Mouse (Mus musculus) midbrain, embryonic 14.5 days (tissue): ENCODE measurements at regions not wholly inside any gene's neighbourhood (a gene's known extent, or its start where the extent isn't known, plus 50 kb on each side); places are given as distances from the start of the nearest gene placed in this dataset.
A peak's percentile ranks its signal among the peaks of the same experiment; 100 is the strongest.

Source experiments
- ATAC-seq: fragments of 200-750 bp; cut with Nextera tagmentation; 2 replicates; pipeline ENCODE4 v1.8.0; 2017; ENCODE audit warnings: moderate number of reproducible peaks, moderate library complexity; ENCODE audit not compliant: low FRiP score, low TSS enrichment
- DNase-seq: peaks from one replicate; pipeline ENCODE4 v3.0.0-alpha.2; 2015
- H3K27ac ChIP-seq: fragments of 300-500 bp; sonication (generic); replicated peaks from 2 replicates; pipeline ENCODE4 v1.5.1; 2014; ENCODE audit warnings: mild to moderate bottlenecking, low read depth, low read length, moderate library complexity
- H3K27me3 ChIP-seq: fragments of 300-500 bp; sonication (generic); 2 replicates; pipeline ENCODE4 v1.6.1; 2014; ENCODE audit warnings: low read length, control low read depth, mixed read lengths; ENCODE audit not compliant: control insufficient read depth, insufficient read depth
- H3K36me3 ChIP-seq: fragments of 300-500 bp; sonication (generic); 2 replicates; pipeline ENCODE4 v1.6.1; 2014; ENCODE audit warnings: low read length, control low read depth; ENCODE audit not compliant: control insufficient read depth, insufficient read depth
- H3K4me1 ChIP-seq: fragments of 300-500 bp; sonication (generic); 2 replicates; pipeline ENCODE4 v1.6.1; 2014; ENCODE audit warnings: mild to moderate bottlenecking, antibody characterized with exemption, low read length, control low read depth; ENCODE audit not compliant: control insufficient read depth, insufficient read depth
- H3K4me2 ChIP-seq: fragments of 300-500 bp; sonication (generic); 2 replicates; pipeline ENCODE4 v1.6.1; 2014; ENCODE audit warnings: mild to moderate bottlenecking, low read length, moderate library complexity
- H3K4me3 ChIP-seq: fragments of 300-500 bp; sonication (generic); replicated peaks from 2 replicates; pipeline ENCODE4 v1.5.1; 2014; ENCODE audit warnings: low read depth, low read length
- H3K9ac ChIP-seq: fragments of 300-500 bp; sonication (generic); replicated peaks from 2 replicates; pipeline ENCODE4 v1.6.1; 2014; ENCODE audit warnings: mild to moderate bottlenecking, low read length, moderate library complexity
- H3K9me3 ChIP-seq: fragments of 300-500 bp; sonication (generic); 2 replicates; pipeline ENCODE4 v1.6.1; 2016; ENCODE audit warnings: low read length, control low read depth, mixed read lengths; ENCODE audit not compliant: control insufficient read depth
- WGBS: fragments of 180-500 bp; shearing (Covaris S2); extraction: QIAGEN DNeasy Blood & Tissue Kit; methylation state at CpG from one replicate; pipeline ENCODE4 v1.1.7; 2014; 5-methylcytosine and 5-hydroxymethylcytosine counted together

DNA sequence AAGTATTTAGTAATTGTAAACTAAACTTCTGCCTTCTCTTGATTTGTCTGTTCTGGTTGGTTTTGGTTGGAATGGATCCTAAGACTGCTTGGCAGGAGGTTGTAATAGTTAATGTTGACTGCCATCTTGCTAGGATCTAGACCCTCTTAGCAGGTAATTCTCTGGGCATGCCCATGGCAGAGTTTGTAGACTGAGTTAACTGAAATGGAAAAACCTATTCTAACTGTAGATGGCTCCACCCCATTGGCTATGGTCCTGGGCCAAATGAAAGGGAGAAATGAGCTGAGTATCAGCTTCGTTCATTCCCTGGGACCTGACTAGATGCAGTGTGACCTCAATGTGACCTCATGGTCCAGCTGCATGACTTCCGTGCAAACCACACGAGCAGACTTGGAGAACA, 207.7 kb downstream of the Slc30a10 start:
- H3K4me3 ChIP-seq: no peak overlapping the region
- H3K27ac ChIP-seq: no peak overlapping the region
- WGBS: 84% methylated on average over 3 of the region's 3 CpGs
- H3K9me3 ChIP-seq: no peaks in the 10 kb centered on the region
- no peaks in the 10 kb centered on the region for H3K36me3 ChIP-seq
- H3K27me3 ChIP-seq: no peaks in the 10 kb centered on the region
- DNase-seq (no peak), ATAC-seq (no peak)
- no peaks in the 10 kb centered on the region for H3K4me1 ChIP-seq
- H3K9ac ChIP-seq: no peak overlapping the region
- no peak overlapping the region for H3K4me2 ChIP-seq

DNA sequence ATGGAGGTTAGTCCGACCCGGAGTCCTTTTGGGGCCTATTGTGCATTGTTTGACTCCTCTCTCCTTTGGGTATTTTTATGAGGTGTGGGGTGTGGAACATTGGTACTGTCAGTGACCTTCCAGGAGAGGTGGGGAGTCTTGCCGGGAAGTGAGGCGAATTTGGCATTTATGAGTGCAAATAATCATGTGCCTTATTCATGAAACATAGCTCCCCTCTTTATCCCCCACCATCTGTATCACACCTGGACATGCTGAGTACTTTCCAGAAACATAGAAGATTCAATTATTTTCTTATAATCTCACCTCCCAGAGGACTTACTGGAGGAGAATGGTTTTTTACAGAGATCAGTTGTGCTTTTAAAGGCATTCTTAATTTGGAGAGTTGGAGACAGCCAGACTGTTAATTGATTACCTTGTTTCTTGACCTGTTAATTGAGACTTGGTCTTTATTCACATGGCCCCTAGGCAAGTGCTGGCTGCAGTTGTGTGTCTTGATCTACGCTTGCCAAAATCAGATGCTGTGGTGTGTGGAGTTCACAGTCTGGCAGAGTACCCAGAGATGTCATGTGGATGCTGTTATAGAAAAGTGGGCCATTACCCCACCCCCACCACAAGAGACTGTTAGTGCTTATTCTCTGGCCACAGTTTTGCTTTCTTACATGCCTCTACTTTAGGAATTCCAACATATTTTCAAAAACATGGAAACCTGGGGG, 215.5 kb downstream of the Slc30a10 start:
- no peak overlapping the region for H3K4me3 ChIP-seq

DNA sequence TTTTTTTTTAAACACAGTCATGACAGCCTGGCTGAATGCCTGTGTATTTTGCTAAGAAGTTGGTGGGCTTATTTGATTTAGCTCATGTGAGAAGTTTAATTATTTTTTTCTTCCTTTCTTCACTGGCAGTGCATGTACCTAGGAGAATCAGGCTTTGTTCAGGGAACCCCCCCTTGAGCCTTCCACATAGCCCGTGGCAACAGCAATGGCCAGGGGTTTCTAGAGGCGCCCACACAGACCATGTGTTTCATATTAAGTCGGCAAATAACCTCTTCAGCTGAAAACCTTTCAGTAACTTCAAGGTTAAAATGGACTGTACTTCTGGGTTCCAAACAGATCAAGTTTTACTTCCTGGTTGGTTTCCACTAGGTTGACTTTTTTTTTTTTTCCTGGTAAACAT, 218.3 kb downstream of the Slc30a10 start:
- Histone ChIP-seq H3K4me1 (peaks cover 3% of the 10 kb centered on the region; the same call in 1 of the 2 replicates), H3K27ac (no peak overlapping the region), H3K9ac (no peak overlapping the region), H3K9me3 (no peaks in the 10 kb centered on the region), H3K36me3 (no peaks in the 10 kb centered on the region), H3K4me2 (no peak overlapping the region), H3K4me3 (no peak overlapping the region), H3K27me3 (no peaks in the 10 kb centered on the region)
- 58% methylated on average over 3 of the region's 3 CpGs for WGBS
- ATAC-seq: no peak
- no peak for DNase-seq

More for the DNA sequence above, 215.5 kb downstream of the Slc30a10 start:
- H3K27ac ChIP-seq: no peak overlapping the region
- H3K9ac ChIP-seq: no peak overlapping the region
- DNase-seq (no peak), ATAC-seq (no peak)
- no peaks in the 10 kb centered on the region for H3K9me3 ChIP-seq
- H3K27me3 ChIP-seq: no peaks in the 10 kb centered on the region
- H3K4me1 ChIP-seq: peaks cover 3% of the 10 kb centered on the region; the same call in 1 of the 2 replicates
- WGBS: 86% methylated on average over 5 of the region's 5 CpGs
- no peaks in the 10 kb centered on the region for H3K36me3 ChIP-seq
- no peak overlapping the region for H3K4me2 ChIP-seq

DNA sequence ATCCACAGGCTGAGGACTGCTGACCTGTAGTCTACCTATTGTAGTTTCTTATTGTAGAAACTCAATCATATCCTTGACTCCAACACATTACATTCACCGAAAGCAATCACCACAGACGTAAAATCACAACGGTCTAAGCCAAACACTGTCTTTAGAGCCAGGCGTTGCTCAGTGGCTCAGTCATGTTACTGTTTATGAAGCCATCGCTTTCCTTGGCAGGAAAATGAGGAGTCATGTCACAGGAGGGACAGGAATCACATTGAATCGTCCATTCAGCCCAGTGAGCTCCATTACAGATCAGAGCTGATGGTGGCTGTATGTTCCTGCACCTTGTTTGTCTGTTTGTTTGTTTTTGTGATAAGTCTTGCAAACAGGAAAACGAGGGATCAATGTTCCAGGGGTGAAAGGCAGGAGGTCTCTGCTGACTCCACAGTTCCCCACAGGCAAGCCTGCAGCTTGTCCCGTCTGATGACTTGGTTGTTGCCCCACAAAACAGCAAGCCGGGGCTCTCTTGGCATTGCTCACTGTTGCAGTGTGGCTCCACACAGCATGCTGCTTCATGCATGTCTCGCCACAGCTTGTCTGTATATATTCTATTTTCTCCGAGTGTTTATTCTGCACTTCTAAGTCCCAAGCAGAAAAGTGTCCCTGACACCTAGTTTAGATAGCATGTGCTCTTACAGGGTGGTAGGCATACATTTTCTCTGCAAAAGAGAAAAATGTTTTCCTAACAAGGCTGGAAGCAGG, 221.2 kb downstream of the Slc30a10 start:
- H3K4me1 ChIP-seq: no peaks in the 10 kb centered on the region
- H3K27ac ChIP-seq: no peak overlapping the region
- no peak overlapping the region for H3K9ac ChIP-seq
- H3K36me3 ChIP-seq: no peaks in the 10 kb centered on the region
- WGBS: 90% methylated on average over 11 of the region's 11 CpGs
- ATAC-seq: no peak
- H3K4me2 ChIP-seq: no peak overlapping the region
- H3K27me3 ChIP-seq: no peaks in the 10 kb centered on the region
- no peak overlapping the region for H3K4me3 ChIP-seq
- no peak for DNase-seq
- no peaks in the 10 kb centered on the region for H3K9me3 ChIP-seq

DNA sequence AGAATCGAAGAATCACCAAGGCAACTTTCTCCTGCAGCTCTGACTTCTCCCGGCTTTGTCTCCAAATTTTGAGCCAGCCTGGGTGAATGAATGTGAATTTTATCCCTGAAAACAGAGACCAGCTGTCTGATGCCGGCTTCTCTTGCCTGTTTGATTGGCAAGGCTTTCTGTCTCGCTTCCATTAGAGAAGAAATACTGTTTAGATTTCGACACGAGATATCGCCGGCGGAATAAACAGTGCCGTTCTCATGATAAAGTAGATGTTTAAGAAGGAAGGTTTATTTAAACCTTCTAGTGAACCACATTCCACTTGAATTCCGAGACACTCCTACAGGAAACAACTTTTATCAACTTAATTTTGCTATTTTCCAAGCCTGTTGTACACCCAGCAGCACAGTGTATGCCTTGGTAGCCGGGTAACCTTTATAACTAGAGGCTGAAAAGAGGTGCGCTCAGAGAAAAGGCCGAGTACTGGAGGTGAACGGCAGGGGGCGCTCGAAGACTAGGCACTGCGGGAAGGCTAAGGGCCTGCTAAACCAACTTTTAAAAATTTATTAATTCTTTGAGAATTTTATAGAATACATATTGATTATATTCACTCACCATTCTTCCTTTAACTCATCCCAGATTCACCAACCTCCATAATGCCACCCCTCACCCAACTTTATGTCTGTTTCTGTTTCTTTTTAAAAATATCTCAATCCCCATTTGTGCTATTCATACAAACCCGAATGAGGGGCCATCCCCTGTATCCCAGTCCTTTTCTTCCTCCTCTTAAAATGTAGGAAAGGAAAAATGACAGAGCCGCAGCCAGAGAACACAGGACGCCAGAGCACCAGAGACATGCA, 227.2 kb downstream of the Slc30a10 start:
- WGBS: 36% methylated on average over 21 of the region's 21 CpGs

DNA sequence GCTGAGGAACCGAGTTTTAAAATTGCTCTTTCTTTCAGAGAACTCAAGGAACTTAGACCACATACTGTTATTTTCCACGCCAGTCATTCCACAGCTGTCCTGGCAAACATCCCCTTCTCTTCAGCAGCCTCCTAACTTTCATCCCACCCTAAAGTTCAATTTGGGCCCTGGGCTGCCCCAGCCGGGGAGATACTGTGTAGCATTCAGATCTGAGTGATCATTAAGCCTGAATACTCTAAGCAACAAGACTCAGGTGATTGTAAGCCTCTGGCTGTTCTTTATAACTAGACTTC, 227.8 kb downstream of the Slc30a10 start:
- no peaks in the 10 kb centered on the region for H3K27me3 ChIP-seq
- no peaks in the 10 kb centered on the region for H3K36me3 ChIP-seq
- 70% methylated on average over 3 of the region's 3 CpGs for WGBS
- no peak overlapping the region for H3K4me2 ChIP-seq
- no peak overlapping the region for H3K27ac ChIP-seq
- no peak for DNase-seq
- H3K4me1 ChIP-seq: no peaks in the 10 kb centered on the region
- no peak for ATAC-seq
- no peak overlapping the region for H3K4me3 ChIP-seq
- H3K9me3 ChIP-seq: no peaks in the 10 kb centered on the region
- H3K9ac ChIP-seq: no peak overlapping the region

More for the DNA sequence above, 227.2 kb downstream of the Slc30a10 start:
- Histone ChIP-seq H3K9ac (no peak overlapping the region), H3K4me1 (no peaks in the 10 kb centered on the region), H3K36me3 (no peaks in the 10 kb centered on the region), H3K4me2 (peak overlapping the region; percentile 20), H3K9me3 (no peaks in the 10 kb centered on the region), H3K27me3 (no peaks in the 10 kb centered on the region), H3K4me3 (no peak overlapping the region), H3K27ac (no peak overlapping the region)
- DNase-seq: peak; percentile 90
- no peak for ATAC-seq

DNA sequence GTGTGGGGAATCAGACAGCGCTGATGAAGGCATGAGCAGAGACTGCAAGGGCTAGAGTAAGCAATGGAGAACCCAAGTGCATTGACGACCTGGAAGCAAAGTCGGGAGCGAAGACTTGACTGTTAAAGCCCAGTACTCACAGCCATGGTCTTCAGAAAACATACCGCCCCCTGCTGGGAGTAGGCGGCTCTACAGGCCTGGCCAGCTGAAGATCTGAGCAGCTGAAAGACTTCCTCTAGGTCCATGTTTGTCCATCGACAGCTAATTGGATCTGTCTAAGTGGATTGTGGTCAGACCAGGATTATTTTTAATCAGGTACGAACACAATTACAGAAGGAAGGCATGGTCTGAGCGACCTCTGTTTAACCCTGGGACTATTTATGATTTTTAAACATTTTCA, 230.0 kb downstream of the Slc30a10 start:
- H3K36me3 ChIP-seq: no peaks in the 10 kb centered on the region
- no peak overlapping the region for H3K9ac ChIP-seq
- DNase-seq: no peak
- WGBS: 75% methylated on average over 9 of the region's 9 CpGs
- no peaks in the 10 kb centered on the region for H3K4me1 ChIP-seq
- H3K4me2 ChIP-seq: no peak overlapping the region
- no peak overlapping the region for H3K27ac ChIP-seq
- no peaks in the 10 kb centered on the region for H3K9me3 ChIP-seq
- ATAC-seq: no peak
- H3K27me3 ChIP-seq: no peaks in the 10 kb centered on the region
- no peak overlapping the region for H3K4me3 ChIP-seq

DNA sequence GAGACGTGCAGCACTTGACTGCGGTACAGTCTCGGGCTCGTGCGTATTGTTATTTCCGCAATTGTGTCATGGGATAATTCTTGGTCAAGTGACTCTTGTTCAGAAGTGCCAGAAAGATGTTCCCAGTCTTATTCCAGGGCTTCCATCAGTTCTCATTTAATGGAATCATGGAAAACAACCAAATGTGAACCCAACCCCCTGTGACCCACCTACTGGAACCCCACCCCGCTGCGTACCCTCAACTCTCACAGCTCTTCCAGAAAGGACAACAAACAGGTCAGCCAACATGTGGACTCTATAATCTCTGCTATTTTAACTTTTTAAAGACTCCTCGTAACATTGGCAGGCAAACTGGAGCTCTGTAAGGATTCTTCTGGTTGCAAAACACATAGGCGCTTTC, 233.9 kb downstream of the Slc30a10 start:
- no peaks in the 10 kb centered on the region for H3K9me3 ChIP-seq
- 96% methylated on average over 10 of the region's 10 CpGs for whole genome bisulfite sequencing
- H3K27ac ChIP-seq: no peak overlapping the region
- H3K4me3 ChIP-seq: no peak overlapping the region
- no peaks in the 10 kb centered on the region for H3K4me1 ChIP-seq
- no peak for DNase-seq
- H3K36me3 ChIP-seq: no peaks in the 10 kb centered on the region
- no peak overlapping the region for H3K9ac ChIP-seq
- H3K27me3 ChIP-seq: no peaks in the 10 kb centered on the region
- no peak overlapping the region for H3K4me2 ChIP-seq
- ATAC-seq: no peak
